Mouse (Mus musculus): ENCODE results near the gene Aloxe3.

DNA sequence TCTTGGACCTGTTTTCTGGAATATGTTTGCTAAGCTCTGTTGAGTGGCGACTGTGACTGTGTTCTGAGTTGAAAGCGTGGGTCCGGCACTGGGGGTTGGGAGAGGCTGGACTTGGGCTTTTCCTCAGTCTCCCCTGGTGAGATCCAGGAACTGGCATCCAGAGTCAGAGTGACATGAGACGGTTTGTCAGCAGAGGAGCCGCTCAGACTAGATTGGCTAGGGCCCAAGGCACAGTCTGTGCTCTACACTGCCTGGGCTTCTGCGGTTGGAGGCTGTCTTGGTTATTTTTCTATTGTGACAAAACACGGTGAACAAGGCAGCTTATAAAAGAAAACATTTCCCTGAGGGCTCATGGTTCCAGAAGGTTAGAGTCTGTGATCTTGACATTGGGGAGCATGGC is 21.9 kb downstream of the Aloxe3 start:
- no peak for TF ChIP-seq POLR2A (IDR thresholded peaks at IDR 0.05; ENCODE audit: low read depth, low read length)
- TF ChIP-seq CTCF (IDR thresholded peaks at IDR 0.05; ENCODE audit: extremely low read depth, insufficient read length, insufficient replicate concordance, low read depth, low read length), result no peak
